Mouse (Mus musculus) frontal cortex, postnatal 36 days (tissue): ENCODE measurements at regions not wholly inside any gene's neighbourhood (a gene's known extent, or its start where the extent isn't known, plus 50 kb on each side); places are given as distances from the start of the nearest gene placed in this dataset.

ENCODE experiments used
- DNase-seq, 2 experiments: peaks; one replicate each; pipeline ENCODE4 v3.0.0; 2022; ENCODE audit warnings: low spot score in 2 of 2

DNA sequence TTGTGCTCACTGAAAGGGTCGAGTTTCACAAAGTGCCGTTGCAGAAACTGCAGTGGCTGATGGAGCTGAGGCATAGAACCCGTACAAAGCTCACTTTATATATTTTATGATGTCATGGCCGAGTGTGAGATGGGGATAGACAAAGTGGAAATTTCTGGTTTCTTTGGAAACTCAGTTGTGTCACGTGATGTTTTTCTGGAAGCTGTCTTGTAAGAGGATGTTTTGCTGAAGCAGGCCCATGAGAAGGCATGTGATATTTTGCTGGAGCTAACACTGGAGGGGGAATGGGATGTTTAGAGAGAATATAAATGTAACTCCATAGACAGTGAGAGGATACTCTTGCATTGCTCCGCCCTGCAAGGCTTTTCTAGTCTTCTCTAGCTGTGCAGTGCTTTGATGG, 311.7 kb downstream of the Tmem132b start:
- no peak for DNase-seq

DNA sequence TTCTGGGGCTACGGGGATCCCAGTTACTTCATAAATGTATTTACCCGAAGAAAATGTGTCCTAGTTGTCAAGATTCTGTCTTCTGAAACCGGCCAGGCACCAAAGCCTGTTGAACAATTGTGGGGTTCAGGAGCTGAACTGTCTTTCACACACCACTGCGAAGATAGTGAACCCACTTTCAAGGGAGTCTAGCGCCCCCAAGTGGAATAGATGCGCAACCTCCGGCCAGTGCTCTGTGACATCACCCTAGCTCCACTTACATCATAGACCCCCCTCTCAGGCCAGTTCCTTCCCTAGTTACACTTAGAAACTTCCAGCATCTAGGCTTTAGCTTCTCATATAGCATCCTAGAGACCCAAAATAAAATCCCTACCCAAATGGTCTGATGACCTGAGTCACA, 318.1 kb downstream of the Tmem132b start:
- no peak for DNase-seq

DNA sequence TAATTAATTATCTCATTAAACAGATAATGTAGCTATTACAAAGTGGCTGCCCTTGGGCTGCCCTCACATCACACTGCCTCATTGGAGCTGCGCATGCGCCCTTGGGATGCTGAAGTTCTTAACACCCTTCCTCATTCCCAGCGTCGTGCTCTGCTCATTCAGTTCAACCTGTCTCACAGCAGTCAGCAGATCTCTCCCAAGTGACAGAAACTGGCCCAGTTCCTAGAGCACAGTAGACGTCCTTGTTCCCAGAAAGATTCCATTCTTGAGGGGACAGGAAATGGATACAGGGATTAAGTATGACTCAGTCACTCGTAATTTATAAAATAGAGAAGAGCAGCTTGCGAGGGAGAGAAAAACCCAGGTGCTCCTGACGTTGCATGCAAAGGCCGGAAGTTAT, 344.7 kb downstream of the Tmem132b start:
- no peak for DNase-seq

DNA sequence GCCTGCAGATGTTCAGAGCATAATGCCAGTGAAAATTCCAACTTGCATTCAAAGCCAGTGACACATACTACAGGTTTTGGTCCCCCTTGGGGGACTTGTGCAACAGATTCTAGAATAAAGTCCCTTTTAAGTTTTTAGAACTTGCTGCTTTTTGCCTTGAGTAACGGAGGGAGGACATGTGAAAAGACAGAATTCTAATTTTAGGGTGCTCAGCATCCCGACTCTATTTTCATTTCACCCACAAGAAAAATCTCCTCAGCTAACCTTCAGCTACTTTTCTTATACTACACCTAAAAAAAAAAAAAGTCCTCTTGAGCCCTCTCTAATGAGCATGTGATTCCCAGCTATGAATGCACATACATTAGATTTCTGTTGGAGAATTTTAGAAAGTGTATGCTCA, 357.3 kb downstream of the Tmem132b start:
- DNase-seq: no peak

DNA sequence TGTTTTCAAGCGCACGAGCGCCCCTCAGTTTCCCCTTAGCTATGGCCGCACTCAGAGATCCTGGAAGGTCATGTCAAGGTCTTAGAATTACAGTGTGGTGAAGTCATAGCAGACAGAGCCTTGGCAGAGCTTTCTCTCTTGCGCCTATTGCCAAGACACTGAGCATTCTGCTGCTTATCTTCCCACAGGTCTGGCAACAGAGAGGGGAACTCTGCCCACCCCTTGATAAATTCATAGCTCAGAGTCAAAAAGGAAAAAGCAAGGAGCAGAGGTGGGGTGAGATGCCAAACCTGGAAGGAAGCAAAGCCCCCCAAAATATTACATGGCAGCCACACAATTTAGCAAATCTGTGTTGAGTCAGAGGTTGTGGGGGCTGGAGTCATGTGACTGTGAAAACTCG, 362.3 kb downstream of the Tmem132b start:
- DNase-seq: peak in 1 of 2 experiments; percentile 27

DNA sequence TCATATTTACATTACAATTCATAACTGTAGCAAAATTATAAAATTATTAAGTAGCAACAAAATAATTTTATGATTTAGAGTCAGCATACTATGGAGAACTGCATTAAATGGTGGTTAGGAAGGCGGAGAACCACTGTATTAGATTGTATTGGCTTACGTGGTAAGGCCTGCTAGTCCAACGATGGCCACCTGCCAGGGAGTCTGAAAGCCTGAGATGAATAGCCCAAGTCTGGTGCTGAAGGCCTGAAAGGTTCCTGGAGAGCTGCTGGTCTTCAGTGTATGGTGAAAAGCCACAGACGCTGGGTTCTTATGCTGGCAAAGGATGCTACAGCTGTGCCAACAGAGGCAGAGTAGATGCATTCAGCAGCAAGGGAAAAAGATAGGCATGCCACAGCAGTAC, 370.5 kb downstream of the Tmem132b start:
- no peak for DNase-seq

DNA sequence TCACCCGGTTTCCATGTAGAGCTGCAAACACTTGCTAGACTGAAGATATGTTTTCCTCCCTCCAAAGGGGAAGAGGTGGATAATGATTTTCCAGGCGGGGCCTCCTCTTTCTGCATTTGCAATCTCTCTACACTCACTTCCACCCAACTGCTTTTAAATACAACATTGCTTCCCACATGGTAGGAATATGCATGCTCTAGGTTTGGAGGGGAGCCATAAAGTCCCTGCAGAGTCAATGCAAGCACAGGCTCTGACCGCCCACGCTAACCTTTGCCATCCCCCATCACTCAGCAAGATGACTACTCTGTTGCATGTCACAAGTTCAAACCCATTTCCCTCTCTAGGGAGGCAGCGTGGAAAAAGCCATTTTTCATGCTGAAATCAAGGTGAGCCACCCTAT, 372.9 kb downstream of the Tmem132b start:
- DNase-seq: no peak

DNA sequence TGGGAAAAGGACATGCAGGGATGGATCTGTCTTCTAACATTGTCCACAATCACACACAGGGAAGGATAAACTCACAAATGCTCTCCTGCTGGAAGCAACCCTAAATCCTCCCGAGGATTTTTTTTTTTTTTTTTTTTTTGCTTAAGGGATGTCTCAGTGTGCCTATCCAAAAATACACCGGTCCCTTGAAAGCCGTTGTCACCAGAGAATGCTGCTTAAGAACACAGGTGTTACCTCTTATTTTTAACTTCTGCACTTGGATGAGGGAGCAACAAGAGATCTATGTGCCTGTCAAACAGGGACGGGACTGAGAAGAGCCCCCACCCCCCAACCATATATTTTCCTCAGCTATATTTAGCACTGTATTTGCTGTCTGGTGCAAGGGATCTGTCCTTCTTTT, 375.8 kb downstream of the Tmem132b start:
- no peak for DNase-seq

DNA sequence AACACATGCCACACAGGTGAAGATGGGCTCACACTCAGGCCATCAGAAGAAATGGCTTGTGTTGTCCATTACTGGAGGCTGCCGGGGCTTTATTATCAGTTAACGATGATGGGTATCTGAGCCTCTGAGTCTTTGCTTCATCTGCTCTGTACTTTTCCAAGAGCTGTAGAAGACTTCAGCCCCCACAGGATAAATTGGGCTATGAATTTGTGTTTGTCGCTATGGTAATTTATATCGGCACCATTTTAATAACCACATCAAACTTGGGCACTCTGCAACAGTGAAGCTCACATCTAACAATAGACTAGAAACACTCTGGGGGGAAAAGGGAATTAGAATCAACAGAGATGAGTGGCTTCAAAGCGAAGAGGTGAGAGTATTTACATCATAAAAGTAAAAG, 376.3 kb downstream of the Tmem132b start:
- DNase-seq: no peak

DNA sequence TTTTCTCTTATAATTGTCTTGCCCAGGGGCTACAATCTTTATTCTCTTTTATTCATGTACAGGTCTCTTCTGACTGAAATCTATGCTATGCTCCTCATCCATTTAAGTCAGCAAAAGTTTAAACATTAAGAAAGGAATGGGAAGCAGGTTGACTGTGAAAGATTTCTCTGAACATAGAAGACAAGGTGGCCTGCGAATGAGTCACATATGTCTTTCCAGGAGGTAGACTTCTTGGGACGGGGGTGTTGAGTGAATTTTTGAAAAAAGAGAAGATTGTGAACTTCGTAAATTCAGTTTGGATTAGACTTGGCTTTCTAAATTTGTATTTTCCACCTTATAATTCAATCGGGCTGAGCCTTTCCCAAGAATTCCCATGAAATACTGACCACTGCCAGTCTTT, 384.3 kb downstream of the Tmem132b start:
- no peak for DNase-seq

DNA sequence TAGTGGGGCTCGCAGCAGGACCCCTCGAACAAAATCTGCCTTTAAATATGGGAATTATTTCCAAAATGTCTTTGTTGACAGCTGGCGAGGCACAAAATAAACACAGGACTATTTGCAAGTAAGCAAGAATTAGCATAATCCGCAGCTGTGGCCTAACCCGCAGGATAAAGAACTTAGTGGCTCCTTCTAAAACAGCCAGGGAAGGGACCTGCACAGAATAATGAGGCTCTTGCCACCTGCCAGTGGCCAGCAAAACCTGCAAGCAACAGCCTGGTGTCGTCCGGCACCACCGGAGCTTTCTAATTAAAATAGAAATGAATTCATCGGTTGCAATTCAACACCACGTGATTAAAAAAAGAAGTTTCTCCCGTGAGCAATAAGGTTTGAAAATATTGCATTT, 389.4 kb downstream of the Tmem132b start:
- no peak for DNase-seq

DNA sequence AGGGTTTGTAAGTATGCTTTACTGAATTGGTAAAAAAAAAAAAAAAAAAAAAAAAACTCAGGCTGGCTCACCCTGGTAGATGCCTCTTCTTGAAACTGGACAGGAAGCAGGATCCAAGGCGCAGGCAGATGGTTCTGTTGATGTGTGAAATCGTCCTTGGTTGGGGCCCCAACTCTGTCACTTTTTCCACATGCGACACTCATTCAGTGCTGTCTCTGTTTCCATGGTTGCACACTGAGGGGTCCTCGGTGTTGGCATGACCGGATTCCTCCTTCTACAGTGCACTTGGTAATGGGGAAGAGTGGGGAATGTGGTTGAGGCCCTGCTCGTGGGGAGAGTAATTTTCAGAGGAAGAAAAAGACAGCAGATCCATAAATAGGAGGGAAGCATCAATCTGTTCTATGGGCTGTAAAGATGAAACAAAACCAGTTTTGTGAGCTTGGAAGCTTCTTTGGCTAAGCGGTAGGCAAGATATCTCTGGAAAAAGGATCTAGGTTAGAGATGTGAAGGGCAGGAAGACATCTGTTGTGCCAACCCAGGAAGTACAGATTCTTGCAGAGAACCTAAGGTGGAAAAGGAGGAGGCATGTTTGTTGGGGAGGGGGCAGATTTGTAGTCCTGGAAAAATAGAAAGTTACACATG, 394.4 kb downstream of the Tmem132b start:
- DNase-seq: no peak

DNA sequence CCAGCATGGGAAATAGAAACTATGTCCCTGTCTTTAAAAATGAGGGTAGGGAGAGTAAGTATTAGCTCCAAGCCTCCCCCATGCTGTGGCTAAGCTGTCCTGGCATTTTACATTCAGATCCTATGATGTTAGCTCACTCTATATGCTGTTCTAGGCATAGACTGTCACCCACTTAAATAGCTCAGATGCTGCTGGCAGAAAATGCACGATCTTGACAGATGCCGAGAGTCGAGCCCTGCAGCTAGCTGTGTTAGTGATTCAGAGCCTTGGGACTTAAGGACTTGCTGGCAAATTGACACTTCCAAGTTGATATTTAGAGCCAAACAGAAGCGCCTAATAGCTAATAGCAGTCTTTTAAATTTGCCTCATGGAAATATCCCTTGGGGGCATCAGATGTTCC, 399.9 kb downstream of the Tmem132b start:
- DNase-seq: peak in 1 of 2 experiments; percentile 76

DNA sequence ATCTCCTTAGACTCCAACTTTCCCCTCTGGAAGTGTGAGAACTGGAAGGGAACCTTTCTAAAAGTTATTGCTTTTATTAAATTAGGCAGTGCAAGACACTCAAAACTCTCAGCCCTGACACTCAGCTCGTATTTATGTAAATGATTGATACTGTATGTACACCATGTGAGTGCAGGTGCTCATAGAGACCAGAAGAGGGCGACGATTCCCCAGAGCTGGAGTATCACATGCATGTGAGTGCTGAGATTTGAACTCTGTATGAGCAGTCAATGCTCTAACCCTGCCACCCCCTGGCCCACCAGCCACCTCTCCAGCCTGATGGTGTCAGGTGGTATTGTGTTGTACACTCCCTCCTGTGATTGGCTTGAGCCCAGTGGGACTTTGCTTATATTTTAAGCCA, 407.8 kb downstream of the Tmem132b start:
- DNase-seq: no peak

DNA sequence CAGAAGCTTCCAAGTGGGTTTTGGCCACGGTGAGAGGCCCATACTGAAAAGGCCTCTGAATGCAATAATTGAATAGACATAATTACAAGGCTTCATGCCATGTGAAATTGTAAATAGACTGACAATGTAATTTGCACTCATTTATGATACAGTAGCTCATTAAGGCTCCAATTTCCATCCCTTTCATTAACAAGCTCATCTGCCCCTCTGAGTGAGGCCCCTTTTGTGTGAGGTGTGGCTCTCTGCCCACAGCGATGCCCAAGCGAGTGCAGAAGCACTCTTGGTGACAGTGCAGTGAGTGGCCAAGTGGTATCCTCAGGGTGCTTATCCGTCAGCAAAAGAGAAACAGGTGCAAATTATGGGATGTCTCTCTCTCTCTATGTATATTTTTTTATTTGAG, 415.2 kb downstream of the Tmem132b start:
- DNase-seq: no peak

DNA sequence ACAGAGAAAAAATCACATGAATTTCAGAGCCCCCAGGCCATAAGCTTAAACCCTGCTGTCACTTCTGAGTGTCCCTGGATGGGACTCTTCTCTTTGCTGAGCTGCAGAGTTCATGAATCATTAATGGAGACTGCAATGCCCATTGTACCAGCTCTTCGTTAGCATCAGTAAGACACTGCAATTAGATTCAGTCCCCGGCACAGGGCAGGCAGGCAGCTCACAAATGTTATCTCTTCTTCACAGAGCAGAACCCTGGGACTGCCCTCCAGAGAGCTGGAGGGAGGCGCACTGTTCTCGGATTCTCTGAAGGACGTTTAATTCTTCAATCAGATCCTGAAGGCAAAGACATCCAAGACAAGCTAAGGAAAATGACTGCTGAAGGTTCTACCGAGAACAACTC, 420.1 kb downstream of the Tmem132b start:
- no peak for DNase-seq

DNA sequence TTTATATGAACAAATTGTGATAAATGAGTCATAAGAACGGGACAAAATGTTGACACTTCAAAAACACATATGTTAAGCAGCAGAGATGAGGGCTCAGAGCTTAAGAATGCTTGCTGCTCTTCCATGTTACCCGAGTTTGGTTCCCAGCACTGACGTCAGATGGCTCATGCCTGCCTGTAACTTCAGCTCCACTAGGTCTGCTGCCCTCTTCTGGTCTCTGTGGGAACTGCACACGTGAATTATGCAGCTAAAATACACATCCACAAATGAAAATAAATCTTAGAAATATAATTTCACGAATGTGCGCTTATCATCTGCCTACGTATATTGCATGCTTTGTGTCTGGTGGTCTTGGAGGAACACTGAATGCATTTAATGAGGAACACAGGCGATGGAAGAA, 432.5 kb downstream of the Tmem132b start:
- no peak for DNase-seq

DNA sequence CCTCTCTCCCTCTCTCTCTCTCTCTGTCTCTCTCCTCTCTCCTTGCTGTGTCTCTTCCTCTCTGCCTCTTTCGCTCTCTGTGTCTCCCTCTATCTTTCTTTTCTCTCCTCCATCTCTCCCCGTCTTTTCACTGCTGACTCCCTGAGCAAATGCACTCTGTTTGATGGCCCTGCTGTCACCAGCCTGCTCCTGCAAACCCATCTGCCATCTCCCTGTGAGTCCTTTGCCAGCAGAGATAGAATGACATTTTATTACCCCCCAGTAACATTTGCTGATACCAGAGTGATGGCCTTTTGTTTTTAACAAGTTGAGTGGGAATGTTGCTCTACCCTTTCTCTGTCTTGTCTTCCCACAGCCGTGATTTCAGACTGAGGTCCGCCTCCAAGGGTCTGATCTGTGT, 436.6 kb downstream of the Tmem132b start:
- no peak for DNase-seq

DNA sequence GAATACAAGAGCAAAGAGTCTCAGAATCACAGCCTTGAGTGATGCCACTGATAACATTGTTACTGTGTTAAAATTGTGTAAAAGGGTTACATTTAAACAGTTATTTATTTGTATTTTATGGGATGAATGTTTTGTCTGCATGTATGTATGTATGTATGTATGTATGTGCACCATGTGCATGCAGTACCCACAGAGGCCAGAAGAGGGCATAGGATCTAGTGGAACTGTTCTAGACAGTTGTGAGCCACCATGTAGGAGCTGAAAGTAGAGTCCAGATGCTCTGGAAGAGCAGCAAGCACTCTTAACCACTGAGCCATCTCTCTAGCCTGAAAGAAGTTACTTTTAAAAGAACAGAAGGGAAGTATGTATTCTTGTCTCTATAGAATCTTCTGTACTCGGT, 442.5 kb downstream of the Tmem132b start:
- no peak for DNase-seq

DNA sequence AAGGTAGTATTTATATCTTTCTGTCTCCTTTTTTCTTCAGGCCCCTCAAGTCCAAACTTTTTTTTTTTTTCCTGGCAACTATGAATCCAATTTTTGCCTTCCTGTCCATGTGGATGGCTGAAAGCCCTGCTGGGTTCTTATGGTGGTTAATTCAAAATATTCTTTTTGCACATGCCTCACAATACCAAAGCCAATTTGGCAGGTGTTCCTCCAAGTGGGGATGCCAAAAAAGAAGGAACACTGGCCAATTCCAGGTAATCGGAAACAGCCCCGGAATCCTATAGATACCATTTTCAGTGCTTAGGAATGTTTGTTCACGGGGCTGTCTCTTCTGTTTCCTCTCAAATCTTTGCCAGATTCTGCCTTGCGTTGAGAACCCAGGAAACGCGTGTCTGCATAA, 448.2 kb downstream of the Tmem132b start:
- no peak for DNase-seq

DNA sequence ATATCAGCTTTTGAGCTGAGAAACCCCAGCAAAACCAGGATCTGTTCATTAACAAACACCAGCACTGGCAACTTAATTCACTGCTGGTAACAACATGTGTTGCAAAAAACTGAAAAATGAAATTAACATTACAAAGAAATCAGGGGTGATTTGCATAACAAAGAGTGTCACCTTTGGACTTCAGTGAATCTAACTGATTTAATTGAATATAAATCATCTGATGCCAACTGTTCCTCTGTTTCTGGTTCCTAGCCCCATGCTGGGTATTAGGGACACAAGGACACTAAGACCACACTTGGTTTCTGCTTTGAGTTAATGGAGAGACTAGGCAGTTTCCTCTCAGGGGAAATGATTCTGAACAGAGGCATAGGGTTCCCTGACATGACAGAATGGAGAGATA, 453.8 kb downstream of the Tmem132b start:
- DNase-seq: no peak

DNA sequence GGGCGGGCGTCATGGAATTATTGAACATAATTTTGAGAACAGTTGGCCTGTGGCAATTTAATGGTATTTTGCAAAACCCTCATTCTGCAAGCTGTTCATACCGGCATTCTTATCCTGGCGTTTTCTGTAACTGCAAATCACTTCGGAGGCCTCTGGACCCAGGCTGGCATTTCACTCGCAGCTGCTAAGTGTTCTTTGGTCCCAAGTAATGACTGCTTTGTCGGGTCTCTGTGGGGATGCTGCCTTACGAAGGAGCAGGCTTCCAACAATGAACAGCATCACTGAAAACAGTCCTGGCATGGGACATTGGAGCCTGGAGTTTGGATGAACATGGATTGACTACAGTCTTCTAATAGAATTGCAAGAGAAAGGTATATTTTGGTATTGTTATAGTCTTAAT, 465.6 kb downstream of the Tmem132b start:
- no peak for DNase-seq

DNA sequence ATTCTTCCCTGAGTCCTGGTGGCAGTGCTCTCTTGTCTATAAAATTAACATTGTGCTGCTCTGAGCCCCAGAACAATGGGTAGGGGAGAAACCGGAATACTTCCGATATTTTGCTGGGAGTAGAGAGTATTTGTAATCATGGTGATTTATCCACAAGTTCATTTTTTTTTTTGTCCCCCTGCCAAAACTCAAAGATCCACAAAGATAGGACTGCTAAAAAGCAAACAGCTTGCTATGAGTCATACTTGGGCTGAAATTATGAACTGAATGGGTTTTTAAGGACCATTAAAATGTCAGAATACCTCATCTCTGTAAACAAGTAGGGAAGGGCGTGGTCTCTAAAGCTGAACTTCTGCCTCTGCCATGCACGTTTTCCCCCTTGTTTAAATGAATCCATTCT, 476.3 kb downstream of the Tmem132b start:
- DNase-seq: peak in 1 of 2 experiments; percentile 9

DNA sequence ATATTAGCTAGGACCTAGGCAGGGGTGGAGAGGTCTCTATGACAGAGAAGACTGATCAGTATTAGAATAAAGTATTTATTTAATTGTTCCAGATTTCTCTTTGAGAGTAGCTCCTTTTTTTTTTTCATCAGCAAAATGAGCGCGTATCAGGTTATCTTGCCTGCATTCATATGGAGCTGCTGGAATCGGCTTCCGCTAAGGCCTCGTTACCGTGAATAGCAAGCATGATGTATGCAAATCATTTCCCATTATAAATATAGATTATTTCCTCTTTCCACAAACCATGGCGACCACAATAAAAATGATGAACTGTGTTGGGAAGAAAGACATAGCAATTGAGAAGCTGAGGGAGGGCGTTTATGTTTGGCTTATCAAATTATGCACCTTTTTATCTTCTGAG, 476.7 kb downstream of the Tmem132b start:
- DNase-seq: no peak

DNA sequence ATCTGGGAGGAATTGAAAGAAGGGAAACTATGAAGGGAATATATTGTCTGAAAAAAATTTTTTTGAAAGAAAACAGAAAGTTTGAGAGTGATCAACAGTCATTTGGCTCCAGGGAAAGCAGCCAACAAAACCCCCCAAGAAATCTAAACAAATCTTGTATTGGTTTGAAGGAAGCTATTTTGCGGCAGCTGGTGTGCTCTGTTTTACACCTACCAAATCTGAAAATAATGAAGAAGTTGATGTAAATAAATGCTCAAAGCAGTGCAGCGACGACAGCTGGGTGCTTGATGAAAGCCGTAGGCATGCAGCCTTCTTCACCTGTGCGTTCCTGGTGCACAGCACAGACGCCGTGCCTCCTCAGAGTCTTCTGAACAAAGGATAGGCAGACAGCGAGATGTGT, 488.2 kb downstream of the Tmem132b start:
- DNase-seq: peak in 1 of 2 experiments; percentile 9
